Mouse (Mus musculus) limb, embryonic 12.5 days (tissue): Measurements from ENCODE around the gene Rpl41. TPM values are rescaled to one million over a fixed set of nuclear protein-coding genes. Genes with fewer than 3 reads are reported as not detected.

Source experiments
- ATAC-seq: fragments of 200-750 bp; cut with Nextera tagmentation; 2 replicates; pipeline ENCODE4 v1.8.0; 2017; ENCODE audit warnings: low read depth, moderate TSS enrichment; ENCODE audit not compliant: insufficient number of reproducible peaks, insufficient read depth, low FRiP score, low TSS enrichment
- H3K27ac ChIP-seq: fragments of 300-500 bp; sonication (generic); 2 replicates; pipeline ENCODE4 v1.5.1; 2016; ENCODE audit warnings: mild to moderate bottlenecking, moderate library complexity
- H3K27me3 ChIP-seq: fragments of 300-500 bp; sonication (generic); 2 replicates; pipeline ENCODE4 v1.6.1; 2016; ENCODE audit warnings: mild to moderate bottlenecking, moderate library complexity
- H3K36me3 ChIP-seq: fragments of 300-500 bp; sonication (generic); 2 replicates; pipeline ENCODE4 v1.6.1; 2016; ENCODE audit warnings: mild to moderate bottlenecking, moderate library complexity
- H3K4me1 ChIP-seq: fragments of 300-500 bp; sonication (generic); replicated peaks from 2 replicates; pipeline ENCODE4 v1.6.1; 2016
- H3K4me2 ChIP-seq: fragments of 300-500 bp; sonication (generic); 2 replicates; pipeline ENCODE4 v1.6.1; 2016; ENCODE audit warnings: mild to moderate bottlenecking, moderate library complexity
- H3K4me3 ChIP-seq: fragments of 300-500 bp; sonication (generic); replicated peaks from 2 replicates; pipeline ENCODE4 v1.5.1; 2016; ENCODE audit warnings: mild to moderate bottlenecking
- H3K9ac ChIP-seq: fragments of 300-500 bp; sonication (generic); replicated peaks from 2 replicates; pipeline ENCODE4 v1.6.1; 2016; ENCODE audit warnings: mild to moderate bottlenecking, moderate library complexity
- H3K9me3 ChIP-seq: fragments of 300-500 bp; sonication (generic); 2 replicates; pipeline ENCODE4 v1.6.1; 2016; ENCODE audit warnings: mild to moderate bottlenecking, moderate library complexity
- WGBS: fragments of 180-500 bp; shearing (Covaris S2); methylation state at CpG from one replicate; pipeline ENCODE4 v1.1.7; 2016; 5-methylcytosine and 5-hydroxymethylcytosine counted together
- polyA plus RNA-seq: library from polyadenylated mRNA; unstranded; fragments of >200 nt; fragmentation: Nextera tagmentation; extraction: Ambion mirVana; gene quantifications from 2 replicates; pipeline ENCODE4 v1.2.1, GENCODE M21; 2016

The Rpl41 gene
- 3,599 and 3,605 TPM in 2 replicates for polyA plus RNA-seq

GRCm38 (mm10) chr10:128548947-128549681 lies at the start of gene Rpl41:
TSS of gene Rpl41 (minus strand) at chr10:128549305.
- peak within 1 kb of the TSS; percentile 93 for H3K9ac ChIP-seq
- WGBS = under 1% methylated on average over 31 of the region's 31 CpGs

DNA sequence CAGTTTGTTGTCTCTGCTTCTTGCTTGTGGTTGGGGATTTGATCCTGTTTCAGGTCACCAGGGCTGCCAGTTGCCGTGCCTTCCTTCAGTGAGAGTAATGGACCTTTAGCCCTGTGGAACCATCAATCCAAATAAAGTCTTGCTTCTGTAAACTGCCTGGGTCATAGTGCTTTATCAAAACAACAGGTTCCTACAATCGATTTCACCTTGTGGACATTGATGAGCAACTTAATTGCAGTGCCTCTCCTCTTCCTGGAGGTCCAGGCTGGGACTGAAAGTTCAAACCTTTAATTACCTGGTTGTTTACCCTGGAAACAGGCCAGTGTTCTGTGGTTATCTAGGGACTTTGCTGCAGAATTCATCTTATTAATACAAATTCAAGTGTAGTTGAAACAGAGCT lies 49.4 kb upstream of the Rpl41 start:
- no peak overlapping the region for H3K4me3 ChIP-seq
- H3K9me3 ChIP-seq = no peaks in the 10 kb centered on the region
- WGBS = 23% methylated on average over 2 of the region's 2 CpGs
- no peaks in the 10 kb centered on the region for H3K4me1 ChIP-seq
- H3K27ac ChIP-seq = no peak overlapping the region
- no peaks in the 10 kb centered on the region for H3K36me3 ChIP-seq
- H3K9ac ChIP-seq = no peak overlapping the region
- no peak for ATAC-seq
- H3K27me3 ChIP-seq = no peaks in the 10 kb centered on the region
- H3K4me2 ChIP-seq = no peak overlapping the region

More at GRCm38 (mm10) chr10:128548947-128549681, at the start of gene Rpl41:
- Histone ChIP-seq H3K4me1 (peaks cover 13% of the 10 kb centered on the region), H3K27ac (peak within 1 kb of the TSS; percentile 97), H3K9me3 (no peaks in the 10 kb centered on the region), H3K4me3 (peak within 1 kb of the TSS; percentile 72), H3K27me3 (no peaks in the 10 kb centered on the region), H3K36me3 (peaks cover 17% of the 10 kb centered on the region), H3K4me2 (peak within 1 kb of the TSS; percentile 83)
- ATAC-seq = peak; percentile 88

- WGBS = 77% methylated on average over 5 of the region's 5 CpGs
- Histone ChIP-seq H3K36me3 (no peaks in the 10 kb centered on the region), H3K4me2 (no peak overlapping the region), H3K4me1 (peaks cover 11% of the 10 kb centered on the region; the same call in 1 of the 2 replicates), H3K9ac (no peak overlapping the region), H3K27ac (no peak overlapping the region), H3K4me3 (no peak overlapping the region), H3K9me3 (no peaks in the 10 kb centered on the region), H3K27me3 (peaks cover 28% of the 10 kb centered on the region)
- ATAC-seq = no peak
Observed at GRCm38 (mm10) chr10:128592797-128593196, 43.7 kb upstream of the Rpl41 start.

- Histone ChIP-seq H3K4me3 (no peak overlapping the region), H3K27ac (no peak overlapping the region), H3K4me2 (no peak overlapping the region), H3K27me3 (peaks cover 41% of the 10 kb centered on the region), H3K4me1 (peaks cover 24% of the 10 kb centered on the region), H3K36me3 (no peaks in the 10 kb centered on the region), H3K9me3 (no peaks in the 10 kb centered on the region), H3K9ac (no peak overlapping the region)
- 91% methylated on average over 6 of the region's 6 CpGs for WGBS
- ATAC-seq = no peak
Observed at GRCm38 (mm10) chr10:128591436-128591835, 42.3 kb upstream of the Rpl41 start.

DNA sequence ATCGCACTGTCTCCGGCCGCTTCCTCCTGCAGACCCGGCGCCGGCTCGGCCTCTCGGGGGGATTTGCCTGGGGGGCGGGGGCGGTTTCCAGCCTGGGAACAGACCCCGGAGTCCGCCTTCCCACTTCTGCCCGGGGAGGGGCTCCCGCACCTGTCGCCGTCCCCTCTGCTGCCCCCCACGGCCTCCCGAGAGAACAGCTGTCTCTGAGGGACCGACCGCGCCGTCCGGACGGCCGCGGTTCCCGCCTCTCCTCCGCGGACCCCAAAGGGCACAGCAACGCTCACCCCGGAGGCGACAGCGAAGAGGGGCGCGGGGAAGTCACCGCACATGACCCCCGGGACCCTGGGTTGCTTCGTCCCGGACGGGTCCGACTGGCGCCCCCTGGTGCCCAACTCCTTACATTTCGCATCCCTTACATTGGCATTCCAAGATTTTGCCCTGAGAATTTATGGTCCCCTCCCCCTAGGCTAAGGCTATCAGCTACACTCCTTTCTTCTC lies 41.1 kb upstream of the Rpl41 start:
- Histone ChIP-seq H3K9ac (peak overlapping the region; percentile 38), H3K27me3 (peaks cover 53% of the 10 kb centered on the region), H3K4me1 (peaks cover 28% of the 10 kb centered on the region), H3K9me3 (no peaks in the 10 kb centered on the region), H3K27ac (0 out of 2 replicates have a peak overlapping the region, but pooled peaks have one; percentile 69), H3K4me2 (peak overlapping the region; percentile 98), H3K4me3 (peak overlapping the region; percentile 62), H3K36me3 (no peaks in the 10 kb centered on the region)
- ATAC-seq = peak; percentile 39; the same call in 1 of the 2 replicates
- under 1% methylated on average over 43 of the region's 43 CpGs for WGBS

GRCm38 (mm10) chr10:128589464-128590192 lies 40.5 kb upstream of the Rpl41 start, which contains the start of gene Erbb3:
TSS of gene Erbb3 (minus strand) at chr10:128589652.
- Histone ChIP-seq H3K9me3 (no peaks in the 10 kb centered on the region), H3K4me2 (peak within 1 kb of the TSS; percentile 98), H3K4me1 (peaks cover 29% of the 10 kb centered on the region), H3K27me3 (peaks cover 60% of the 10 kb centered on the region), H3K4me3 (peak within 1 kb of the TSS; percentile 62), H3K36me3 (no peaks in the 10 kb centered on the region), H3K27ac (peak within 1 kb of the TSS; percentile 69), H3K9ac (peak within 1 kb of the TSS; percentile 38)
- 1% methylated on average over 43 of the region's 43 CpGs for WGBS
- peak; percentile 32; the same call in 1 of the 2 replicates for ATAC-seq

GRCm38 (mm10) chr10:128588775-128589463 lies 39.8 kb upstream of the Rpl41 start:
- peak overlapping the region; percentile 98 for H3K4me2 ChIP-seq
- peaks cover 67% of the 10 kb centered on the region for H3K27me3 ChIP-seq
- peak overlapping the region; percentile 38 for H3K9ac ChIP-seq
- peaks cover 36% of the 10 kb centered on the region for H3K4me1 ChIP-seq
- H3K9me3 ChIP-seq = no peaks in the 10 kb centered on the region
- H3K36me3 ChIP-seq = no peaks in the 10 kb centered on the region
- 3% methylated on average over 23 of the region's 23 CpGs for WGBS
- peak overlapping the region; percentile 42 for H3K27ac ChIP-seq
- H3K4me3 ChIP-seq = peak overlapping the region; percentile 62
- 0 out of 2 replicates have a peak, but pooled peaks have one; percentile 18 for ATAC-seq

DNA sequence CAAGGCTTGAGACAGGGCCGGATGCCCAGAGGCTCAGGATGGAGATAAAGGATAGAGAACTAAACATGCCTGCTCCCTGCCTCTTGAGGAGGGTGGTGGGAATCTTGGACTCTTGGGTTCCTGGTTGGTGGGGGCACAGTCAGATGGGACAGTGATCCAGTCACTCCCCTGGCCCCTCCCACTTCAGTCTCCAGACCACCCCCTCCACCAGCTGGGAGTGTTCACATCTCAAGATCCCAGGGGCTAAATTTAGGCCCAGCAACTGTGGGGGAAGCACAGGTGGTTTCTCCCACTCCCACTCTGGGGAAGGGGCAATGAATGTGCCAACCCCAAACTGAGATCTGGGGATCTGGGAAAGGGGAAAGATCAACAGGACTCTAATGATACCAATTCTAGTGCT lies 39.0 kb upstream of the Rpl41 start:
- H3K36me3 ChIP-seq = no peaks in the 10 kb centered on the region
- H3K9ac ChIP-seq = no peak overlapping the region
- ATAC-seq = 0 out of 2 replicates have a peak, but pooled peaks have one; percentile 19
- H3K27me3 ChIP-seq = peaks cover 74% of the 10 kb centered on the region
- 17% methylated on average over 1 of the region's 1 CpGs for WGBS
- H3K4me1 ChIP-seq = peaks cover 39% of the 10 kb centered on the region
- H3K27ac ChIP-seq = peak overlapping the region; percentile 69
- peak overlapping the region; percentile 98 for H3K4me2 ChIP-seq
- no peaks in the 10 kb centered on the region for H3K9me3 ChIP-seq
- peak overlapping the region; percentile 62 for H3K4me3 ChIP-seq

DNA sequence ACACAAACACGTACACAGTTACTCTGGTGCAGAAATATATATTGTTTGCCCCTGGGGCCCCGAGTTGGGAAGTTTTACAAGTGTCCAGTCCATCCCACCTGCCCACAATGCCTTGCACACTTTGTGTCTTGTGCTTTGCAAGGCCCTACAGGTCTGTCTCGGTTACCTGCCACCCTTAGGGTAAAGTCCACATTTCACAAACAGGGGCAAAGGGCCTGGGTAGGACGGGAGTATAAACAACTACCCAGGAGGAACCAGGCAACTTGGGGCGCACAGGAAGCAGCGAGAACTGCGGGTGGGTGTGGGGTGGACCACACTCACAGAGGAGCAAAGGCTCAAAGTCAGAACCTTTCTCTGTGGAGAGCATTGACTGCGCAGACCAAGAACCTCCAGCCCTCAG lies 38.6 kb upstream of the Rpl41 start:
- no peak for ATAC-seq
- Histone ChIP-seq H3K4me1 (peaks cover 39% of the 10 kb centered on the region), H3K4me2 (peak overlapping the region; percentile 98), H3K9ac (no peak overlapping the region), H3K9me3 (no peaks in the 10 kb centered on the region), H3K36me3 (no peaks in the 10 kb centered on the region), H3K27ac (peak overlapping the region; percentile 69), H3K4me3 (peak overlapping the region; percentile 62), H3K27me3 (peaks cover 78% of the 10 kb centered on the region)
- WGBS = 57% methylated on average over 8 of the region's 8 CpGs

DNA sequence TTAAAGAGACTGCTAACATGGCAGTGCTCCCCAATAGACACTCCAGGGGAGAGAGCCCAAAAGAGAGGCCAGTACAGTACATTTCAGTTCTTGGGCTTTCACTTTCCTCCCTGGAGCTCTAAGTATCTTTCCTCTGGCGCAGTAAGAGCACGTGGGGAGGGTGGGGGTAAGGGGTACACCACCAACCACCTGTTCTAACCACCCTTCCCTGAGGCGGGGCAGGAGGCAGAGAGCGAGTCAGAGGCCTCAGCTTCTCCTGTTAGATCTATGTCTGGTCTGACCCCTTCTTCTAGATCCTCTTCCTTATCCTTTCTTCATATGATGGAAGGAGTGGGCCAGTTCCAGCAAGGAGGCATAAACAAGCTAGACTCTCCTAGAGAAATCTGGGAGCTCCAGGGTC lies 38.0 kb upstream of the Rpl41 start:
- 38% methylated on average over 4 of the region's 4 CpGs for WGBS
- ATAC-seq = no peak
- Histone ChIP-seq H3K27me3 (peaks cover 80% of the 10 kb centered on the region), H3K9ac (no peak overlapping the region), H3K4me1 (peaks cover 39% of the 10 kb centered on the region), H3K9me3 (no peaks in the 10 kb centered on the region), H3K4me2 (peak overlapping the region; percentile 98), H3K4me3 (peak overlapping the region; percentile 62), H3K36me3 (no peaks in the 10 kb centered on the region), H3K27ac (peak overlapping the region; percentile 69)
